Comparison of ENCODE assay signal across 34 mouse cellular contexts in genomic region chr2:135673649-135674048, GRCm38 (mm10).
"Had no signal": no experiment of that assay in that cellular context is flagged by ENCODE, and none has a peak within 500 bp of the region (broad histone marks: within the 10 kb centered on the region; RNA-seq: fewer than 3 reads in every experiment).

No protein-coding gene starts in this region.

- H3K9ac ChIP-seq: heart, embryonic 13.5 days; heart, embryonic 15.5 days; hindbrain, embryonic 12.5 days; hindbrain, embryonic 13.5 days; hindbrain, embryonic 14.5 days; hindbrain, embryonic 15.5 days; intestine, embryonic 15.5 days; kidney, embryonic 15.5 days had no signal

- H3K27ac ChIP-seq: heart, embryonic 10.5 days; heart, embryonic 13.5 days; heart, embryonic 15.5 days; hindbrain, embryonic 10.5 days; hindbrain, embryonic 12.5 days; hindbrain, embryonic 13.5 days; hindbrain, embryonic 14.5 days; hindbrain, embryonic 15.5 days; hindbrain, postnatal 0 days; intestine, embryonic 15.5 days; kidney, embryonic 15.5 days; kidney, postnatal 0 days; layer of hippocampus, adult 2 months; left cerebral cortex, adult 2 months had no signal

- H3K27me3 ChIP-seq: heart, embryonic 13.5 days; heart, embryonic 15.5 days; hindbrain, embryonic 12.5 days; hindbrain, embryonic 13.5 days; hindbrain, embryonic 15.5 days; intestine, embryonic 15.5 days; kidney, embryonic 15.5 days had no signal

- H3K4me3 ChIP-seq: heart, embryonic 10.5 days; heart, embryonic 13.5 days; heart, embryonic 15.5 days; hindbrain, embryonic 10.5 days; hindbrain, embryonic 12.5 days; hindbrain, embryonic 13.5 days; hindbrain, embryonic 15.5 days; intestine, embryonic 15.5 days; kidney, embryonic 15.5 days; layer of hippocampus, adult 2 months; left cerebral cortex, adult 2 months had no signal

- DNase-seq: heart, postnatal 10 days; heart, postnatal 14 days; heart, postnatal 36 days; heart, postnatal 4 days; kidney, adult 11 months; kidney, adult 18-20 months; kidney, adult 2 months; kidney, adult 8-10 months; kidney, adult 9 months; kidney, postnatal 10 days; kidney, postnatal 14 days; kidney, postnatal 25 days; kidney, postnatal 36 days; kidney, postnatal 4 days; layer of hippocampus, adult 9-11 months; layer of hippocampus, postnatal 36 days had no signal

- H3K36me3 ChIP-seq: heart, embryonic 10.5 days; heart, embryonic 13.5 days; heart, embryonic 15.5 days; hindbrain, embryonic 10.5 days; hindbrain, embryonic 12.5 days; hindbrain, embryonic 13.5 days; hindbrain, embryonic 15.5 days; intestine, embryonic 15.5 days; kidney, embryonic 15.5 days had no signal

- H3K9me3 ChIP-seq: heart, embryonic 10.5 days; heart, embryonic 13.5 days; heart, embryonic 15.5 days; hindbrain, embryonic 10.5 days; hindbrain, embryonic 12.5 days; hindbrain, embryonic 13.5 days; hindbrain, embryonic 15.5 days; intestine, embryonic 15.5 days; kidney, embryonic 15.5 days had no signal

- H3K4me1 ChIP-seq: intestine, embryonic 15.5 days had no signal

- ATAC-seq: hindbrain, embryonic 16.5 days; hindbrain, postnatal 0 days; inflammation-experienced regulatory T-cells, adult 6 months; intestine, embryonic 15.5 days; intestine, embryonic 16.5 days had no signal

- H3K4me2 ChIP-seq: heart, embryonic 11.5 days; heart, embryonic 13.5 days; heart, embryonic 15.5 days; hindbrain, embryonic 12.5 days; hindbrain, embryonic 13.5 days; hindbrain, embryonic 14.5 days; hindbrain, embryonic 15.5 days; intestine, embryonic 15.5 days; kidney, embryonic 15.5 days had no signal
